Mouse (Mus musculus) adrenal gland, adult (tissue): ENCODE measurements around the gene Ccm2l.

Experiments used
- DNase-seq, 2 experiments: peaks; one replicate each; pipeline ENCODE4 v3.0.0; 2022 to 2023; ENCODE audit warnings: low spot score in 1 of 2; ENCODE audit not compliant: inconsistent age in 2 of 2

Ccm2l gene

GRCm38 (mm10) chr2:153089316-153089715 is 23.6 kb downstream of the Ccm2l start:
- DNase-seq, result peak in 1 of 2 experiments; percentile 9

- DNase-seq, result peak in 1 of 2 experiments; percentile 51
Observed at GRCm38 (mm10) chr2:153090551-153091165, 24.9 kb downstream of the Ccm2l start.

DNA sequence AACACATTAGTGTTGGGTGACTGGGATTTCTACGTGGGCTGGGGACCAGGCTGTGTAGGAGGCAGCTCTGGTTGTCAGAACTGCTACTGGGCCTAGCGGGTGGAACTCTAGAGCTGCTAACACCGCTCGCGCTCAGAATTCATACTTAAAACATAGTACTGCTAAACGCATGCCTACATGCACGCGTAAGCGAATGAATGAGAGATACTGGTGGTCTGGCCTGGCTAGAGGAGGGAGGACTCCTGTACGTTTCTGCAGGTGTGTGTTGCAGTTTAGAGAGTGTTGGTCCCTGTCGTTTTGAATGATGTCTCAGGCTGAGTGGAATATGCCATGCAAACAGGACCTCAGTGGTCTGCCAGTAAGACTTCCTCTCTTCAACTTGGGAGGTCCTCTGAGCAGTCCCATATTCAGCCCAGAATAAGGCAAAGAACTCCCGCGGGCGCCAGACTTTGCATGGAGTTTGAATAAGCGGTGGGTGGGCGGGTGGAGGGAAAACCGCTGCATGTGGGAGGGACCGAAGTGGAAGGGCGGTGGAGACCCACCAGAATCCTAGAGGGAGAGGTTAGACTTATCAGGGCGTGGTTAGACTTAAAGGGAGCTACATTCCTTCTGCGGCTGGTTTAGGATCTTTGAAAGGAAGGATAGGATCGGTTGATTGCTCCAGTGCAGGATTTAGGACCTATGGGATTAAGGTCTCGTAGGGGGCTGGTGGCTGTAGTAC is 41.5 kb downstream of the Ccm2l start:
- DNase-seq, result no peak

- no peak for DNase-seq
Observed at GRCm38 (mm10) chr2:153107802-153108201, 42.0 kb downstream of the Ccm2l start.

DNA sequence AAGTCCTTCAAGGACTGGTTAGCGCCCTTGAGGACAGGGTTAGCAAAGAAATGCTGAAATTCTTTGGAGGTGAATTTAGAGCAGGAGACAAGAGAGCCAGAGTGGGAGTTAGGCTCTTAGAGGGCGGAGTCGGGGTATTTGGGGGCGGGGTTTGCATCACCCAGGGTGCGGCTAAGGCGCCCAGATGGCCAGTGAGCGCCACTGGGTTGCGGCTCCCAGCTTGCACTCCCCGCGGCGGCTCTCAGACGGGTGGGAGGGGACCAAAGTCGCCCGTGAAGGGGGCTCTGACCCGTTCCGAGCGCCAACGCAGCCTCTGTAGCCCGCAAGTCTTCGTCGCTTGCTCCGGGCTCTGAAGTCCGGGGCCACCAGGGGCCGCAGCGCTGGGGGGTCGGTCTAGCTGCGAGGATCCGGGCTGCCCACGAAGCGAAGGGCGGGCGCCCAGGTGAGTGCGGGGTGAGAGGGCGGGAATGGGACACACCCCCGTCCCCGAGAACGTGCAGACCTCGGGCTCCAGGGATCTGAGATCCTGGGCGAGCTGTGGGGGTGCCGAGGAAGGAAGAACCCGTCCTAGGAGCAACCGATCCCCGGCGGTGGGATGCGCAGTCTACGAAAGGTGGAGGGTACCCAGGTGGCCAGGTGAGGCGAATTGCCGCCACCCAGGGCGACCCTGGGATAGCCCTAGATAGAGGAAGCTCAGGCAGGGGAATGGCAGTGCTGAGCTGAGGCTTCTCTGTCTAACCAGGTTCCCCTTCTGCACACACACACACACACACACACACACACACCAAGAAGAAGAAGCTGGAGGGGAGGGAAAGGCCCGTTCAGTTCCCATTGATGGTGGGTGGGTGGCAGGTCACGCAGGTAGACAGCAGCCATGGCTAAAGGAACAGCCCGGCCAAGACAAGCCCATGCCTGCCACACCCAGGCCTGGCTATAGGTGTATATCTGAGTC is 42.8 kb downstream of the Ccm2l start, which contains the start of gene Hck:
Gene Hck (plus strand): TSS at position 156 of the 952 bp plus-strand sequence.
- DNase-seq, result peak; percentile 65 to 85

GRCm38 (mm10) chr2:153109596-153109995 is 43.8 kb downstream of the Ccm2l start:
- no peak for DNase-seq

GRCm38 (mm10) chr2:153111298-153111697 is 45.5 kb downstream of the Ccm2l start:
- DNase-seq, result no peak

GRCm38 (mm10) chr2:153115679-153116081 is 49.9 kb downstream of the Ccm2l start:
- no peak for DNase-seq

DNA sequence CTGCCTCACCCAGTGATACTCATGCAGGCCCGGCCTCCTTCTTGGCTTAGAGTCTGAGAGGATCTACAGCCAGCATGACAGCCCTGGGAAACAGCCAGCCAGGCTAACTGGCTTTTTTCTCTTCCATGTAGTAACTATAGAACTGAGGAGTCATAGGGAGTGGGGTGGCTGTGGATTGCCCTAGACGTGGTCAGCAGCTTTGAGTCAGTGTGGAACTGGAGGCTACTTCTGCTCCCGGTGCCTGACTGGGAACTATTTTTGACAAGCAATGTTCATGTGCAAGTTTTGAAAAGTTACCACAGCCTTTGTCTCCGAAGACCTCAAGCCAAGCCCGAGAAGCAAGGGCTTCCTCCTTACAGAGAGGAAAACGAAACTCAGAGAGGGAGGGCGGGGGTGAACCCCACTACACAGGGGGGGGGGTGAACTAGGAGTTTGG is 51.3 kb downstream of the Ccm2l start:
- no peak for DNase-seq

DNA sequence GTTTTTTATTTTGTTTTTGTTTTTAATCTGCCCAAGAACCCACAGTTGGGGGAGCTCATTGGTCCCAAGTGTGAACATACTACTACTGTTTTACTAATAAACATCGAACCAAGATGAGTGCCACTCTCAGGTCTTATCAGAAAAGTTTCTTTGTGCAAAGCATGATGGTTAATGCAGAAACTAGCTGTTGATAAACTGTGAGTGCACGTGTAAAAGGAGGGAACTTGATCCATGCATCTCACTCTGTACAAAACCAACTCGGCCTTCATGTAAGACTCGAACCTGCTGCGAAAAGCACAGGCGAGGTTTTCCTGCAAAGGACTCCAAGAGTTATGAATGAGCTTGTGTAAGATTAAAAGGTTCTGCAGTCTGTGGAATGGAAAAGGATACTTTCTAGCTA is 53.7 kb downstream of the Ccm2l start:
- no peak for DNase-seq

- DNase-seq, result no peak
Observed at GRCm38 (mm10) chr2:153120126-153120525, 54.4 kb downstream of the Ccm2l start.

DNA sequence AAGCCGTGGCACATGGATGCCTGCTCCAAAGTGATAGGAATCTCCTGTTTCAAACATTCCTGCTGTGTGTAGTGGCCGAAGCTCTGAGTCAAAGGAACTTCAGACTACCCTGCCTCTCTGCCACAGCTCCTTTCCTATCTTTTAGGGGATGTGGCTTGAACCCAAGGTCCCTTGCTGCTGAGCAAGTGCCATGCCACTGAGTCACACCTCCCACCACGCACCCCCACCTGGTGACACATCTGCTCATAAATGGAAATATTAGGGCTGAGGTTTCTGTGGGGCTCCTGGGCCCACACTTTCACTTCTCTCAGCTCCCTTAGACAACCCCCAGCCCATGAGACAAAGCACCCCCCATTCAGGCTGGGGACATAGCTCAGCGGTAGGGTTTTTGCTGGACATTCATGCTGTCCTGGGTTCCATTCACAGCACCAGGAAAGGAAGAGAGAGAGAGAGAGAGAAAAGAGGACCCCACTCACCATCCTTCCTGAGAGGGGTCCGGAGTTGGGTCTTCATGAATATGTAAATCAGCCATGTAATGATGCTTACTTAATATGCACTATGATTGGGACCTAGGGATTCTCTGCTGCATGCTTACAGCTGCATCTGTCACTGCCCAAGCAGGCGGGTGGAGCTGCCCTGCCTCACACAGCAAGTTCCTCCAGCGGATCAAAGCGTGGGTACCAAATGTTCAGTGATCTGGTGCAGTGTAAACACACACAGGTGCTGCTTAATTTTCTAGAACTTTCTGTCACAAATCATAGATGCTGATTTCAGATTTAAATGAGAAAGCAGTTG is 56.3 kb downstream of the Ccm2l start:
- peak; percentile 64 to 72 for DNase-seq

DNA sequence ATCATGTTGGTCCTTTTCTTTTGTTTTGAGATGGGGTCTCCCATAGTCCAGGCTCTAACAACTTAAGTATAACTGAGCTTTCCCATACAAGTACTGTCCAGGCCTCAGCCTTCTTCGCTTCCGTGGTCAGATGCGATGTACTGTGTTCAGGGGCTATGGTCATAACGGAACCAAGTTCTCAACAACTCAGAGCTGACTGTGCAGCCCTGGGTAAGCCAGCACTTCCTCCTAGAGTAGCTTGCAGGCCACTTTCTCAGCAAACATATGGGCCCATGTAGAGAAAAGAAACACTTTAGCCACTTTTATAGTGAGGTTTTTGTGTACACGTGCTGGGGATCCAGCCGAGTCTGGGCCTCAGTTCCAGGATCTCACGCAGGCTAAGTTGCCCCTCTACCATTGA is 56.9 kb downstream of the Ccm2l start:
- no peak for DNase-seq

GRCm38 (mm10) chr2:153125875-153126274 is 60.1 kb downstream of the Ccm2l start:
- DNase-seq, result no peak

GRCm38 (mm10) chr2:153131019-153131418 is 65.3 kb downstream of the Ccm2l start:
- peak in 1 of 2 experiments; percentile 52 for DNase-seq
